Mouse (Mus musculus): Measurements from ENCODE around the gene Cenpn. TPM values are rescaled to one million over a fixed set of nuclear protein-coding genes. Genes with fewer than 3 reads are reported as not detected.

The Cenpn gene
- polyA plus RNA-seq (2015; fragmentation: Illumina TruSeq; extraction: RNeasy Lipid Tissue Mini Kit (QIAGEN cat#74804); ENCODE audit: low read depth, low replicate concordance) = 2.1 TPM

DNA sequence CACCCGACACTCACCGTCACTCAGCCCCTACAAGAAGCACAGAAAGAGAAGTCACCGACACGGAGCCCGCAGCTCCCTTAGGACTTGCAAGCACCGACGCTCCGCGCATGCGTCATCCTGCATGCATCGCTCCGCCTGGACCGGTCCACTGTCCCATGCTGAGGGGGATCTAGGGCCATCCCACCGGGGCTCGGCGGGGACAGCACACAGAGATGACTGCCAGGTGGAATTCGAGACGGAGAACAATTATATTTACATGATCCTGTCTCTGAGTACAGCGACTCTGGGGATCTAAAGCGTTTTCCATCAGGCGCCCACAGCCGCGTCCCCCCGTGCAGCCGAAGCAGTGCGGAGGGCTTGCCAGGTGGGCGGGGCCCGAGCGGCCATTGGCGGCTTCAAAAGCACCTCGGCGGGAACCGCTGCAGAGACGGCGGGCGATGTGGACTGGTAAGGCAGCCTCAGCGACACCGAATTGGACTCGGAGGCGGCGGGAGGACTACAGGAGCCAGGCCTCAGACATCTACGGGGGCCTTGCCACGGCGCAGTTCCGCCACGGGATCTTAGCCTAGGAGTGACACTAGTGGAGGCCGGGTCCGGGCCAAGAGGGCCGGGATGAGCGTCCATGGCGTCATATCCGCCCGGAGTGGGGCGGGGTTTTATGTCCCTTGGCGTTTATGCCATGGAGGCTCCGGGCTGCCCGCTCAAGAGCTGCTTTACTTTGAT, at the start of gene Cenpn, which contains the start of gene Cmc2:
Gene Cenpn, plus strand, starts transcription at position 394 of the 723 bp plus-strand sequence.
Gene Cmc2, minus strand, starts transcription at position 119 of the 723 bp plus-strand sequence.

GRCm38 (mm10) chr8:116943161-116943554, 21.6 kb downstream of the Cenpn start, which contains the start of gene Atmin:
Atmin (plus strand) TSS chr8:116943393.

GRCm38 (mm10) chr8:116978631-116979256, 57.2 kb downstream of the Cenpn start, which contains the start of gene 1700030J22Rik:
1700030J22Rik (minus strand) TSS chr8:116978959.

Other genes starting within 250 kb of the Cenpn start
- 6.1 TPM for gene Cdyl2, start 188.7 kb upstream of the Cenpn start, polyA plus RNA-seq (2015; fragmentation: Illumina TruSeq; extraction: RNeasy Lipid Tissue Mini Kit (QIAGEN cat#74804); ENCODE audit: low read depth, low replicate concordance)
- gene Cmc2, start 275 bp upstream of the Cenpn start, polyA plus RNA-seq (2015; fragmentation: Illumina TruSeq; extraction: RNeasy Lipid Tissue Mini Kit (QIAGEN cat#74804); ENCODE audit: low read depth, low replicate concordance) = 26.0 TPM
- 40.8 TPM for gene Atmin, start 21.7 kb downstream of the Cenpn start, polyA plus RNA-seq (2015; fragmentation: Illumina TruSeq; extraction: RNeasy Lipid Tissue Mini Kit (QIAGEN cat#74804); ENCODE audit: low read depth, low replicate concordance)
- 6.1 TPM for gene 1700030J22Rik, start 57.2 kb downstream of the Cenpn start, polyA plus RNA-seq (2015; fragmentation: Illumina TruSeq; extraction: RNeasy Lipid Tissue Mini Kit (QIAGEN cat#74804); ENCODE audit: low read depth, low replicate concordance)
- 88.5 TPM for gene Gcsh, start 71.8 kb downstream of the Cenpn start, polyA plus RNA-seq (2015; fragmentation: Illumina TruSeq; extraction: RNeasy Lipid Tissue Mini Kit (QIAGEN cat#74804); ENCODE audit: low read depth, low replicate concordance)
- gene Pkd1l2, start 160.7 kb downstream of the Cenpn start, polyA plus RNA-seq (2015; fragmentation: Illumina TruSeq; extraction: RNeasy Lipid Tissue Mini Kit (QIAGEN cat#74804); ENCODE audit: low read depth, low replicate concordance) = 0.09 TPM
- gene Bco1, start 174.1 kb downstream of the Cenpn start, polyA plus RNA-seq (2015; fragmentation: Illumina TruSeq; extraction: RNeasy Lipid Tissue Mini Kit (QIAGEN cat#74804); ENCODE audit: low read depth, low replicate concordance) = 0.22 TPM
- gene Gan, start 236.4 kb downstream of the Cenpn start, polyA plus RNA-seq (2015; fragmentation: Illumina TruSeq; extraction: RNeasy Lipid Tissue Mini Kit (QIAGEN cat#74804); ENCODE audit: low read depth, low replicate concordance) = 4.3 TPM

Measured in brain, adult 10 weeks (tissue).